Mouse (Mus musculus): ENCODE data around the gene Cfap43. TPM values are rescaled to one million over a fixed set of nuclear protein-coding genes. Genes with fewer than 3 reads are reported as not detected.

Gene Cfap43
- total RNA-seq, 1 experiment, result 1.5 TPM

GRCm38 (mm10) chr19:47857957-47858942, 60.8 kb downstream of the Cfap43 start:
- no peak overlapping the region for H3K4me3 ChIP-seq (ENCODE audit: insufficient read depth in 1 of 2, low read depth in 1 of 2, low read length in 2 of 2, poor library complexity in 1 of 2, severe bottlenecking in 1 of 2)
- no peaks in the 10 kb centered on the region for H3K9me3 ChIP-seq (ENCODE audit: control insufficient read depth, insufficient read depth, low read depth, low read length)
- no peak overlapping the region for H3K9ac ChIP-seq (ENCODE audit: insufficient read depth, low read depth, low read length, poor library complexity, severe bottlenecking)
- peaks cover 6% of the 10 kb centered on the region; the same call in 1 of the 2 replicates for H3K36me3 ChIP-seq (ENCODE audit: control insufficient read depth, insufficient read depth, low read length, poor library complexity, severe bottlenecking)
- TF ChIP-seq ZC3H11A (IDR thresholded peaks at IDR 0.05; ENCODE audit: borderline replicate concordance, low read depth, low read length), result no peak
- TF ChIP-seq MAFK (IDR thresholded peaks at IDR 0.05; ENCODE audit: insufficient read depth, low read depth, low read length), result no peak
- TF ChIP-seq HCFC1 (IDR thresholded peaks at IDR 0.05; ENCODE audit: borderline replicate concordance, insufficient read depth, low read length), result no peak
- TF ChIP-seq CHD2 (IDR thresholded peaks at IDR 0.05; ENCODE audit: low read depth, low read length), result no peak
- TF ChIP-seq ZNF384 (IDR thresholded peaks at IDR 0.05; ENCODE audit: low read depth, low read length), result no peak
- no peak overlapping the region for H3K27ac ChIP-seq (ENCODE audit: insufficient read depth, low read depth, low read length, poor library complexity, severe bottlenecking)
- 0 out of 4 replicates have a peak, but pooled peaks cover 0 to 3% of the 10 kb centered on the region in 2 experiments for H3K4me1 ChIP-seq (ENCODE audit: control insufficient read depth in 2 of 2, insufficient read depth in 2 of 2, low read length in 2 of 2, poor library complexity in 1 of 2)
- in situ Hi-C loops (cut with MboI; ENCODE audit: low sequenced_read_pairs in 2 of 2, unreplicated experiment in 2 of 2), result no loop called here
- no peak for DNase-seq (ENCODE audit: low read depth, low spot score)

- Histone ChIP-seq H3K9me3 (ENCODE audit: control insufficient read depth, insufficient read depth, low read depth, low read length) (no peaks in the 10 kb centered on the region), H3K4me1 (ENCODE audit: control insufficient read depth in 2 of 2, insufficient read depth in 2 of 2, low read length in 2 of 2, poor library complexity in 1 of 2) (0 out of 4 replicates have a peak, but pooled peaks cover 0 to 3% of the 10 kb centered on the region in 2 experiments), H3K27ac (ENCODE audit: insufficient read depth, low read depth, low read length, poor library complexity, severe bottlenecking) (no peak within 1 kb of the TSS), H3K4me3 (ENCODE audit: insufficient read depth in 1 of 2, low read depth in 1 of 2, low read length in 2 of 2, poor library complexity in 1 of 2, severe bottlenecking in 1 of 2) (peak within 1 kb of the TSS; percentile 67), H3K36me3 (ENCODE audit: control insufficient read depth, insufficient read depth, low read length, poor library complexity, severe bottlenecking) (peaks cover 6% of the 10 kb centered on the region; the same call in 1 of the 2 replicates), H3K9ac (ENCODE audit: insufficient read depth, low read depth, low read length, poor library complexity, severe bottlenecking) (peak within 1 kb of the TSS; percentile 82)
- TF ChIP-seq HCFC1 (IDR thresholded peaks at IDR 0.05; ENCODE audit: borderline replicate concordance, insufficient read depth, low read length) (no peak), MAFK (IDR thresholded peaks at IDR 0.05; ENCODE audit: insufficient read depth, low read depth, low read length) (no peak), ZC3H11A (IDR thresholded peaks at IDR 0.05; ENCODE audit: borderline replicate concordance, low read depth, low read length) (no peak), CHD2 (IDR thresholded peaks at IDR 0.05; ENCODE audit: low read depth, low read length) (no peak), ZNF384 (IDR thresholded peaks at IDR 0.05; ENCODE audit: low read depth, low read length) (no peak)
- in situ Hi-C loops (cut with MboI; ENCODE audit: low sequenced_read_pairs in 2 of 2, unreplicated experiment in 2 of 2), result no loop called here
- peak; percentile 71 for DNase-seq (ENCODE audit: low read depth, low spot score)
These were observed 64.0 kb downstream of the Cfap43 start, which contains the start of gene Gsto1 for GRCm38 (mm10) chr19:47854796-47855783. TSS of gene Gsto1 (plus strand) at chr19:47854970.

- Histone ChIP-seq H3K4me1 (ENCODE audit: control insufficient read depth in 2 of 2, insufficient read depth in 2 of 2, low read length in 2 of 2, poor library complexity in 1 of 2) (0 out of 4 replicates have a peak, but pooled peaks cover 0 to 3% of the 10 kb centered on the region in 2 experiments), H3K9ac (ENCODE audit: insufficient read depth, low read depth, low read length, poor library complexity, severe bottlenecking) (0 out of 2 replicates have a peak overlapping the region, but pooled peaks have one; percentile 34), H3K27ac (ENCODE audit: insufficient read depth, low read depth, low read length, poor library complexity, severe bottlenecking) (no peak overlapping the region), H3K36me3 (ENCODE audit: control insufficient read depth, insufficient read depth, low read length, poor library complexity, severe bottlenecking) (peaks cover 6% of the 10 kb centered on the region; the same call in 1 of the 2 replicates), H3K9me3 (ENCODE audit: control insufficient read depth, insufficient read depth, low read depth, low read length) (no peaks in the 10 kb centered on the region), H3K4me3 (ENCODE audit: insufficient read depth in 1 of 2, low read depth in 1 of 2, low read length in 2 of 2, poor library complexity in 1 of 2, severe bottlenecking in 1 of 2) (peak overlapping the region; percentile 67; a peak in 3 of 4 replicates)
- no peak for DNase-seq (ENCODE audit: low read depth, low spot score)
- in situ Hi-C loops (cut with MboI; ENCODE audit: low sequenced_read_pairs in 2 of 2, unreplicated experiment in 2 of 2), result no loop called here
- no peak for TF ChIP-seq ZNF384 (IDR thresholded peaks at IDR 0.05; ENCODE audit: low read depth, low read length)
- no peak for TF ChIP-seq MAFK (IDR thresholded peaks at IDR 0.05; ENCODE audit: insufficient read depth, low read depth, low read length)
- TF ChIP-seq ZC3H11A (IDR thresholded peaks at IDR 0.05; ENCODE audit: borderline replicate concordance, low read depth, low read length), result no peak
- no peak for TF ChIP-seq HCFC1 (IDR thresholded peaks at IDR 0.05; ENCODE audit: borderline replicate concordance, insufficient read depth, low read length)
- no peak for TF ChIP-seq CHD2 (IDR thresholded peaks at IDR 0.05; ENCODE audit: low read depth, low read length)
These were observed 64.9 kb downstream of the Cfap43 start for GRCm38 (mm10) chr19:47853951-47854795.

All from ES-E14 (cell line).